Mouse (Mus musculus) left cerebral cortex, adult 8-10 months (tissue): ENCODE data around the gene Nupr1. TPM values are rescaled to one million over a fixed set of nuclear protein-coding genes. Genes with fewer than 3 reads are reported as not detected.
"Not testable (repeated sequence)": the region's sequence is repeated elsewhere in the genome, so short reads cannot be mapped to it uniquely, and the experiment has no call there.

Experiments used
- DNase-seq, 2 experiments: peaks; one replicate each; pipeline ENCODE4 v3.0.0; 2022; ENCODE audit warnings: low spot score in 2 of 2
- total RNA-seq, 4 experiments: library from RNA; stranded (reverse); gene quantifications; 2 replicates each; pipeline ENCODE4 v1.2.4; 2022

Gene Nupr1
- total RNA-seq, 4 experiments from 2014 or later, result 15.3 to 22.6 (median 17.7) TPM

DNA sequence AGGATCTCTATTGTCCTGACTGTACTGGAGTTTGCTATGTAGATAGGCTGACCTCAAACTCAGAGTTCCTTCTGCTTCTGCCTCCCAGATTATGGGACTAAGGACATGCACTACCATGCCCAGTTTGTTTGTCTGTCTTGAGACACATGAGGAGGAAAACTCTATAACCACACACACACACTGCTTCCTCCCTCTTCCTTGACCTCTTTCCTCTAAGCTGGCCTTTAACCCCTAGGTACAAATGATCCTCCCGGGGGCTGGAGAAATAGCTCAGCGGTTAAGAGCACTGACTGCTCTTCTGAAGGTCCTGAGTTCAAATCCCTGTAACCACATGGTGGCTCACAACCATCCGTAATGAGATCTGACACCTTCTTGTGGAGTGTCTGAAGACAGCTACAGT lies 13.7 kb upstream of the Nupr1 start:
- no peak for DNase-seq

- not testable (repeated sequence) for DNase-seq
These were observed 12.6 kb upstream of the Nupr1 start for GRCm38 (mm10) chr7:126643244-126643617.

- no peak for DNase-seq
These were observed 12.0 kb upstream of the Nupr1 start for GRCm38 (mm10) chr7:126642545-126643243.

GRCm38 (mm10) chr7:126636733-126637520 lies 6.3 kb upstream of the Nupr1 start:
- DNase-seq, result no peak

DNA sequence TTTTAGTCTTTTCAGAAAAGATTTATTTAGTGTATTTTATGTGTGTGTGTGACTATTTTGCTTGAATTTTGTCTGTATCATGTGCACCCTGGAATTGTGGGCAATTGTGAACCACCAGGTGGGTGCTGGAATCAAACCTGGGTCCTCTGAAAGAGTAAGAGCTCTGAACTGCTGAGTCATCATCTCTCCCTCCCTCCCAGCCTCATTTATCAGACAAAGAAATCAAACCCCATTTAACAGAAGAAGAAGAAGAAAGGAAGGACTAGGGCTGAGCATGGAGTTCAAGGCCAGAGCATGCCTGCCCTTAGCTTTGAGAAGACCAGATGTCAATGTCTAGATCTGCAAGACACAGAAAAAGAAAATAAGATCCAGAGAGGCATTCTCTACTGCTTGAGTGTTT lies 4.7 kb upstream of the Nupr1 start:
- DNase-seq, result no peak

GRCm38 (mm10) chr7:126632478-126632877 lies 1.8 kb upstream of the Nupr1 start:
- DNase-seq, result no peak

GRCm38 (mm10) chr7:126629915-126630314 lies 746 bp downstream of the Nupr1 start:
- no peak for DNase-seq

DNA sequence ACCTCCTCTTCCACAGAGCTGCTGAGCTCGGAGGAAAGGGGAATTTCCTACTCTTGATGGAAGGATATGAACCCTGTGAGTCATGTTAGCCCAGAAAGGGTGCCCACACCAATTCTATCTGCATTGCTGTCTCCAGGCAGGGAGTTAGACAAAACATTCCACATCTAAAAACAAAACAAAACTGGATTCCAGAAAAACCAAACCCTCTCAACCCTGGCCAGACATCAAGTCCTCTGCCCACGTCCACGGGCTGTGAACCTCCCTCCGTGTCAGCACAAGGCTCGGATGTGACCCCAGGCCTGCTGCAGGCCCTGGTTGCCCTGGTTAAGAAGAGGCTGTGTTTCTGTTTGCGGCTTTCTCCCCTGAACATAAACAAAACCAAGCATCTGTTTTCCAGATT lies 2.5 kb downstream of the Nupr1 start:
- no peak for DNase-seq

DNA sequence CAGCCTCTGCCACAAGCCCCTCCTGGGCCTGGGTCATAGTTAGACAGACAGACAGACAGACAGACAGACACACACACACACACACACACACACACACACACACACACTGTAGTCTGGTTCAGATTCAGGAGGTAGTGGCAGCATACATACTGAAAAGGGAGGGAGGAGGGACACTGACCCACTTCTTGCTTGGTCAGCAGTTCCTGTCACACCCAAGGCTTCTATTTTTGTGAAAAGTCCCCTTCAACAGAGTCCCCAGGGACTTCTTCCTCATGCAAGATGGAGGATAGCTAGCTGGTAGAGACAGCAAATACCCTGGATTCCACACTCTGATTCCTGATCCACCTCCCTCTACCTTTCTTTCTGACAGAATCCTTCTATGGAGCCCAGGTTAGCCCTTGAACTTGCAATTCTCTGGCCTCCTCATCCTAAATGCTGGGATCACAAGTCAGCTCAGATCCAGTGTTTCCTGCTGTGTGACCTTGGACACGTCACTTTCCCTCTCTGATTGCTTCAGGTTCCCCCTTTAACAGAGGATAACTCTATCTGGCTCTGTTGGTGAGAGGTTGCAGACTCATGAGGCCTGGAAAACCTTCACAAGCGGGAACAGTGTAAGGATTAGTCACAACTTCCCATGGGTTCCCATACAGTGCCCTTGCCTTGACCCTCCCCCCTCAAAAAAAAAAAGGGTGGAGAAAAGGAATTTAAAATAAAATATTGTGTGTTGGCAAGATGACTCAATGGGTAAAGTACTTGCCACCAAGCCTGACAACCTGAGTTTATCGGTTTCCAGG lies 4.7 kb downstream of the Nupr1 start:
- DNase-seq, result no peak

DNA sequence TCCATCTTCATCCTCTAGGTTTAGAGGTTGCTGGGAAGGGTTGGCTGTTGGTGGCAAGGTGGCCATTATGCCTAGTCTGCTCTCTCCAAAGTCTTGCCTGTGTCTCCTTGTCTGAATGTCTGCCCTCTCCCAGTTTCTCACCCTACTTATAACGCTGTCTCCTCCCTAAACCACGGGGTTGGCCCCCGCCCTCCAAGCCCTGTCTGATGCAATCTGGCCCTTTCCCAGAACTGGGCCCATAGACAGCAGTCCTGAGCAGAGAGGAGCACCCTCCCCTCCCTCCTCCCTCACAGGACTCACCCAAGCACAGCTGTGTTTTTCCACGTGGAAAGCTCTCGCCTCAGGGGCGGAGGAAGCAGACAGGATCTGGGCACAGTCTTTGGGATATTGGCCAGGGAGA lies 5.3 kb downstream of the Nupr1 start:
- peak in 1 of 2 experiments; percentile 43 for DNase-seq

DNA sequence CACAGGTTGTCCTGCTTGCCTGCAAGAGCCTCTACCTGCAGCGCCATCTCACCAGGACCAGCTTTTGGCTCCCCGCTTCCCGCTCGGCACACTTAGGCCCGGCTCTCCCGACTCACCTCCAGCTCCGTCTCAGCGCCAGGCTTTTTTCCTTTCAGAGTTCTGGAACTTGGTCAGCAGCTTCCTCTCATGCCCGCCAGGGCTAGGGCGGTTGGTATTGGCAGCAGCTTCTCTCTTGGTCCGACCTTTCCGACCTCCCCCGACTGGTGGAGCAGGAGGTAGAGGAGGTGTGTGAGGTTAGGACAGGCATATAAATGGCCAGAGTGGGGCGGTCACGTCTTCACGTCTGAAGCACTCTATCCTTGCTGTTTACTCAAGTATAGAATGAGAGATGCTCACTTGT lies 5.9 kb downstream of the Nupr1 start:
- no peak for DNase-seq

DNA sequence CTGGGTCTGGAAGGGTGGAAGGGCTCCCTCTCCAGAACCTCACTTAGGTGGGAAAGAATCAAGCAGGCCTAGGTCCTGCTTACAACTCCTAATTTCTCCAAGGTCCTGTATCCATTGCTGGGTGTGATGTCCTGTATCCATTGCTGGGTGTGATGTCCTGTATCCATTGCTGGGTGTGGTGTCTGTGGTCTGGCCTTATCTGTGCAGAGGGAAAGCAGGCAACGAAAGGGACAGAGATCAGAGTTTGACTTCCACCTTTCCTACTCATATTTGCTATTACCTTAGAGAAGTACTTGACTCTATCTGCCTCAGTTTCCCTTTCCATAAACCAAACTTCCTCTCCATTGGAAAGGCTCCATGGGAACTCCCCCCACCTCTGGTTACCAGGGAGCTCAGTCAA lies 7.3 kb downstream of the Nupr1 start:
- DNase-seq, result no peak

GRCm38 (mm10) chr7:126621452-126622359 lies 9.0 kb downstream of the Nupr1 start:
- no peak for DNase-seq

DNA sequence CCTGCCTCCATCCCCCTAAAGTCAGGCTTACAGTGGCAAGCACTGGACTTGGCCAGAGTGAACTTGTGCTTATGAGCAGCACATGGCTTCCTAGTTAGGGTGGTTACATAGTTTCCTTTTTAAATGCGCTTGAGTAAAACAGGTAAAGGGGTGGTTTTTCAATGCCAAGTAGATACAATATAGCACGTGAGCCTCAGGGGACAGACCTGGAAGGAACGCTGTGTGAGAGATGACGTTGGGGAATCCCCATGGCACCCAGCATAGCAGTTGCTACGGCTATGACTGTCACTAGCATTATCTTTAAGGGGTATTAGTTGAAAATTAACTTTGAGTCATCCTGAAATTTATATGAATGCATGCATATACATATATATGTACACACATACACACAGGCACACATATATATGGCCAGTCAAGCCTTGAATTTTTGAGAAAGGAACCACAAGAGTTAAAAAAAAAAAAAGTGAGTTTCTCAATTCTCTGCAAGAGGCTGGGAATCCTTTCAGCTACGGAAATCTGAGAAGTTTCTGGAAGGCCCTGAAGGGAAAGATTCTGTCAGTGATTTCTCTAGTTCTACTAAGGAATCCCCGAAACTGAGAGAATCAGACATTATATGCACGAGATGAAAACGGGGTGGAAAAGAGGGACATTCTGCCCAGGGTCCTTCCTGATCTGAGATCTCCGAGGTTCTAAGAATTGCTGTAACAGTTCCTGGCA lies 10.9 kb downstream of the Nupr1 start:
- no peak for DNase-seq

GRCm38 (mm10) chr7:126616707-126617106 lies 14.0 kb downstream of the Nupr1 start:
- no peak for DNase-seq

DNA sequence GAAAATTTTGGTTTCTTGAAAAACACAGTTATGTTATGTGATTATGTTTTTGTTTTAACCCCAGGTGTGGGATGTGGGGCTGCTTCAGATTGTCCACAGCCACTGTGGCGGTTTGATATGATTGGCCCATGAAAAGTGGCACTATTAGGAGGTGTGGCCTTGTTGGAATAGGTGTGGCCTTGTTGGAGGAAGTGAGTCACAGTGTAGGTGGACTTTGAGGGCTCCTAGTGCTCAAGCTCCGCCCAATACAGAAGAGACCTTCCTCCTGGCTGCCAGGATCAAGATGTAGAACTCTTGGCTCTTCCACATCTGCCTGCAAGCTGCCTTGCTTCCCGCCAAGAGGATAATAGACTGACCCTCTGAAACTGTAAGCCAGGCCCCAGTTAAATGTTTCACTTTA lies 17.9 kb downstream of the Nupr1 start:
- DNase-seq, result no peak

DNA sequence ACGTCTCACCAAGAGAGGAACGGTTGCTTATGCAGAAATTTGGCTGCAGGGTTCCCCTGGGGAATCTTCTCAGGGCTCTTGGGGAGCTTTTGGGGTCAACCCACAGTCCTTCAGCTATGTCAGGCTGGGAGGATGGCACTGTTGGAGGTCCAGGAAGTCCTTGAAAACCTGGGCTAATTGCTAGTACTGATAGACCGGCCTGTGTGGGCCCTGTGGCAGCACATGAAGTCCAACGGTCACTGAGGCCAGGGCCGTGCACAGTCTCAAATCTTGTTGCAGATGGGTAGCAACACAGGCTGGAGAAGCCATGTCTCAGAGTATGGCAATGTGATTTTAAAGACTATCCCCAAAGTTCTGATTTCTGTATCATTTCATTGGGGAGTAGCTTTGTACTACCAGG lies 22.9 kb downstream of the Nupr1 start:
- no peak for DNase-seq

DNA sequence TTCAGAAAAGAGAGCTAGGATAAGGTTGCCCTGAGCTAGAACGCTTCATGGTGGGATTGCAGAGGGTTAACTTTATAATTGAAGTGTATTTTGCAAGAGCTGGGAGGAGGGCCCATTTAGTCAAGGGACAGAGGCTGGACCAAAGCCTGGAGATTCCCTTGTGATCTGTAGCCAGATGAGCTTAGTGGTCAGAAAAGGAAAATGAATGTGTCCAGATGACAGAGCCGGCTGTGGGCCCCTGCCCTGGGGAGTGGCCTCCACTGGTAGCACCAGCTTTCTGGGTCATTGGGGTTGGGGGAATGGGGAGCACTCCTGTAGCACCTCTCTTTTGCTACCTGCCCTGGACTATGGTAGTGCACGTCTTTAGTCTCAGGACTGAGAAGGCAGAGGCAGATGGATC lies 23.6 kb downstream of the Nupr1 start:
- no peak for DNase-seq

DNA sequence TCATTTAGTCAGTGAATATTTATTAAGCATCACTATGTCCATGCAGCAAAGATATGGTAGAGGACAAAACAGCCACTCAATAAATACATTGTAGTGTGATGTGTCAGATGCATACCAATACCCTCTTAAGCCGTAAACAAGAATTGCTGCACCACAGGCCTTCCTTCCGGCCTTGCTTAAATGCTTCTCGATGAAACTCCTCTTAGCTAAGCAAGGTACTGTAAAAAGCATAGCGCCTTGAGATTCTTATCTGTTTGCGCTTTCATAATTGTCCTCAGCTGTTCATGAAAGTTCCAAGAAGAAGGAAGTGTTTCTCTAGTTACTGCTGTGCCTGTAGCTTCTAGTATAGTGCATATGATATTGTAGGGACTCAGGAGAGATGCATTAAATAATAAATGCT lies 24.1 kb downstream of the Nupr1 start:
- no peak for DNase-seq

- no peak for DNase-seq
These were observed 28.0 kb downstream of the Nupr1 start for GRCm38 (mm10) chr7:126602650-126603049.

DNA sequence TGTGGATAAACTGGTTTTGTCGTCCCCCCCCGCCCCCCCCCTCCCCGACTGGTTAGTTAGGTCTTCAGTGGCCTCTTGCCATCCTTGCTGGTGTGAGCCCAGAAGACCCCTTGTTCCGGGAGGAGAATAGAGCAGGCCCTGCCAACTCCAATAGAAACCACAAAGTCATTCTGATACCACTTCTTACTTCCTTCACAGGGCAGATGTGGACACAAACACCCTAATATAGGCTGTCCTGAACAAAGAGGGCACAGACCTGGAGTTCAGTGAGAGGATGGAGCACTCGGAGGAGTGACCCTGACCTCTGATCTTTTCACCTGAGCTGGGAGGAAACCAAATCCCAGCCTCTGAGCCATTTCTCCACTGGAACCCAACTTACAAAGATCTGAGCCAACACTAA lies 28.8 kb downstream of the Nupr1 start:
- no peak for DNase-seq
